Mouse (Mus musculus) stomach, postnatal 0 days (tissue): ENCODE results near the gene Syp. TPM values are rescaled to one million over a fixed set of nuclear protein-coding genes. Genes with fewer than 3 reads are reported as not detected.

Source experiments
- ATAC-seq: fragments of 200-750 bp; cut with Nextera tagmentation; 2 replicates; pipeline ENCODE4 v1.8.0; 2017; ENCODE audit not compliant: low FRiP score, low TSS enrichment
- DNase-seq: peaks from one replicate; pipeline ENCODE4 v3.0.0-alpha.2; 2016; ENCODE audit warnings: low spot score
- H3K27ac ChIP-seq: fragments of 300-500 bp; sonication (generic); replicated peaks from 2 replicates; pipeline ENCODE4 v1.5.1; 2014; ENCODE audit warnings: mild to moderate bottlenecking, control low read depth
- H3K27me3 ChIP-seq: fragments of 300-500 bp; sonication (generic); 2 replicates; pipeline ENCODE4 v1.6.1; 2014; ENCODE audit warnings: low read length; ENCODE audit not compliant: control insufficient read depth, insufficient read depth
- H3K36me3 ChIP-seq: fragments of 300-500 bp; sonication (generic); 2 replicates; pipeline ENCODE4 v1.6.1; 2014; ENCODE audit warnings: low read length, mixed read lengths; ENCODE audit not compliant: control insufficient read depth, insufficient read depth
- H3K4me1 ChIP-seq: fragments of 300-500 bp; sonication (generic); replicated peaks from 2 replicates; pipeline ENCODE4 v1.6.1; 2014; ENCODE audit warnings: antibody characterized with exemption; ENCODE audit not compliant: control insufficient read depth, insufficient read depth
- H3K4me2 ChIP-seq: fragments of 300-500 bp; sonication (generic); replicated peaks from 2 replicates; pipeline ENCODE4 v1.6.1; 2014; ENCODE audit warnings: low read depth, mild to moderate bottlenecking, control low read depth, moderate library complexity
- H3K4me3 ChIP-seq: fragments of 300-500 bp; sonication (generic); 2 replicates; pipeline ENCODE4 v1.5.1; 2014; ENCODE audit warnings: low read depth, low read length, control low read depth
- H3K9ac ChIP-seq: fragments of 300-500 bp; sonication (generic); 2 replicates; pipeline ENCODE4 v1.6.1; 2014; ENCODE audit warnings: mild to moderate bottlenecking, low read length, control low read depth, mixed read lengths
- H3K9me3 ChIP-seq: fragments of 300-500 bp; sonication (generic); 2 replicates; pipeline ENCODE4 v1.6.1; 2016; ENCODE audit warnings: low read length; ENCODE audit not compliant: control insufficient read depth
- CTCF ChIP-seq: IDR thresholded peaks from 2 replicates; pipeline ENCODE4 v1.5.1; 2016; ENCODE audit warnings: antibody characterized with exemption, low read depth, mild to moderate bottlenecking, moderate library complexity
- EP300 ChIP-seq: optimal IDR thresholded peaks from 2 replicates; pipeline ENCODE3; 2016; ENCODE audit warnings: antibody characterized with exemption
- WGBS: fragments of 180-500 bp; shearing (Covaris S2); extraction: QIAGEN DNeasy Blood & Tissue Kit; methylation state at CpG from one replicate; pipeline ENCODE4 v1.1.7; 2014; 5-methylcytosine and 5-hydroxymethylcytosine counted together
- polyA plus RNA-seq: library from polyadenylated mRNA; unstranded; fragments of >200 nt; fragmentation: Nextera tagmentation; extraction: Ambion mirVana; gene quantifications from 2 replicates; pipeline ENCODE4 v1.2.1, GENCODE M21; 2015

Syp gene
- polyA plus RNA-seq, 1 experiment from 2014 or later = 6.5 TPM

DNA sequence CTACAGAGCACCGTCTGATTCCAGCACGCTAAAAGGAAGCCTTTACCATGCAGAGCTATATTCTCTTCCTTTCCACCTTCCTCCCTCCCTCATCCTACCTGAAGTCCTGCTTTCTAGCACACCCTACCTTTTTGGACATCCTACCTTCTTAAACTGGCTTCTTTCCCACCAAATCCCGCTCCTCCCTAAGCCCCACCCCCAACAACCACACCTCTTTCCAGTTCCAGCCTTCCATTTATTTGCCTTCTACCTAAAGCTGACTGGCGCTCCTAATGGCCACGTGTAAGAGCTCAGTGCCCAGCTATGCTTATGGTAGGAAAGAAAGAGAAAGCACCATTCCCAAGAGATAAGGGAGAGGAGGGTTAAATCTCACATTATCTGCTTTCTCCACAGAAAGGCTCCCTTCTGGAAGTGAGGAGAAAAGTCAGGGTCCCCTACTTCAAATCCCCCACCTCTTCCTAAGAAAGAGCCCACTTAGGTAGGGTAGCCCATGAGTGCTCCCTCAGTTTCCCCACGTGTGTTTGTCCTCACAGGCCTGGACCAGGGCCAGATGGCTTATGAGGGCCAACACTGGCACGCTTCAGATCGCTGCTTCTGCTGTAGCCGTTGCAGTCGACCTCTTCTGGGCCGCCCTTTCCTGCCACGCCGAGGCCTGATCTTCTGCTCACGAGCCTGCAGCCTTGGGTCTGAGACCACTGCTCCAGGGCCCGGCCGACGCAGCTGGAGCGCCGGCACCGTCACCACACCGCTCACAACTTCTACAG is 27.6 kb downstream of the Syp start:
- H3K27me3 ChIP-seq = no peaks in the 10 kb centered on the region
- no peaks in the 10 kb centered on the region for H3K36me3 ChIP-seq
- H3K4me2 ChIP-seq = no peak overlapping the region
- WGBS = 61% methylated on average over 20 of the region's 21 CpGs
- no peak for ATAC-seq
- H3K4me3 ChIP-seq = no peak overlapping the region
- H3K9me3 ChIP-seq = no peaks in the 10 kb centered on the region
- no peak overlapping the region for H3K27ac ChIP-seq
- H3K4me1 ChIP-seq = no peaks in the 10 kb centered on the region
- DNase-seq = peak; percentile 36
- no peak overlapping the region for H3K9ac ChIP-seq
- TF ChIP-seq EP300 = no peak
- no peak for TF ChIP-seq CTCF

DNA sequence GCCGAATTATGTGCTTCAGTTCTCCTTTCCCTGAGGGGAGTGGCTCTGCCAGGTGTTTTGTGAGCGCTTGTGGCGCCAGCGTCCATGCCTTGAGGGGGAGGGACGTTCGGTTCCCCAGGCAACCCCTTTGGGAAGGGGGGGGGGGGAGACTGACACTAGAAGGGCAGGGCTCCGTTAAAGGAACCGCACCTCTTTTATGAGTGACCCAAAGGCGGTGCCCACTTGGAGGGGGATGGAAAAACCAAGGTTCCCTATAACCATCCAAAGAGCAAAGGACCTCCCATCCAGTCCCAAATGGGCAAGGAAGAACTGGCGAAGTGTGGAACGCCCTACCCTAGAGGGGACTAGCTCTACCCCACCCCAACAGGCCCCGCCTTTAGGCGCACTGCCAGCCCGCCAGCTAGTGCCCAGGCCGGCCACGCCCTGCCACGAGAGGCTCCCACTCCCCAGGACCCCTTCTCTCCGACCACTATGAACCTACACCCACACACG is 32.2 kb downstream of the Syp start:
- no peaks in the 10 kb centered on the region for H3K9me3 ChIP-seq
- peak overlapping the region; percentile 86 for H3K27ac ChIP-seq
- TF ChIP-seq EP300 (no peak), CTCF (no peak)
- DNase-seq = peak; percentile 83
- H3K9ac ChIP-seq = peak overlapping the region; percentile 60
- 11% methylated on average over 15 of the region's 19 CpGs for WGBS
- no peaks in the 10 kb centered on the region for H3K4me1 ChIP-seq
- no peaks in the 10 kb centered on the region for H3K27me3 ChIP-seq
- H3K4me2 ChIP-seq = peak overlapping the region; percentile 50
- no peaks in the 10 kb centered on the region for H3K36me3 ChIP-seq
- ATAC-seq = peak; percentile 74
- peak overlapping the region; percentile 55 for H3K4me3 ChIP-seq

DNA sequence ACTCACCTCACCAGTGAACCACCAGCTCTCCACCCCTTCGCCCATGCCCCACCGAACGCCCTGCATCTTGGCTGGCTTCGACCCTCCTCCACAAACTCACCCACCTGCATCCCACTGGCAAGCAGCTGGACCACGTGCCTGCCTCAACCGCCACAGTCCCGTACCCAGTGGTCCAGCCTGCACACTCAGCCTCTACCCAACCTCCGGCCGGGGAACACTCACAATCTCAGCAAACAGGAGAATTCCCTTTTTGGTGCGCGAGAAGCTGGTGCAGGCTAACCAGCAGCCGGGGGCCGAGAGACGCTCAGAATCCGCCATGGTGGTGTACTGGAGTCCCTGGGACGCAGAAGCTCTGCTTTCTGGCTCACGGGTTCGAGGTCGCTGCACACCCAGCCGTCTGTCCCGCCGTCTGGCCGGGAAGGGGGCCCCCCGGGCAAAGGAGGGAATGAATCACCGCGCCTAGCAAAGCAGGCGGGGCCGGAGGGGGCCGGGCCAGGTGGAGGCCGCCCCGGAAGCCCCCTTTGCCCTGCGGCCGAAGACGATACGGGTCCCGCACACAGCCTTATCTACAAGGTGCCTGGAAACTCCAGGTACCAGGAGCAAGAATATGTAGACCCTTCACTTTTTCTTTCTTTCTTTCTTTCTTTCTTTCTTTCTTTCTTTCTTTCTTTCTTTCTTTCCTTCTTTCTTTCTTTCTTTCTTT is 32.8 kb downstream of the Syp start, which contains the start of gene Plp2:
Gene Plp2, minus strand, starts transcription at position 470 of the 703 bp plus-strand sequence.
- peak; percentile 72 for DNase-seq
- WGBS = 14% methylated on average over 26 of the region's 36 CpGs
- Histone ChIP-seq H3K4me3 (peak within 1 kb of the TSS; percentile 55), H3K9me3 (no peaks in the 10 kb centered on the region), H3K4me2 (peak within 1 kb of the TSS; percentile 50), H3K27ac (peak within 1 kb of the TSS; percentile 86), H3K9ac (peak within 1 kb of the TSS; percentile 60), H3K27me3 (no peaks in the 10 kb centered on the region), H3K36me3 (no peaks in the 10 kb centered on the region), H3K4me1 (no peaks in the 10 kb centered on the region)
- peak; percentile 60 for ATAC-seq
- TF ChIP-seq CTCF = no peak
- TF ChIP-seq EP300 = no peak

DNA sequence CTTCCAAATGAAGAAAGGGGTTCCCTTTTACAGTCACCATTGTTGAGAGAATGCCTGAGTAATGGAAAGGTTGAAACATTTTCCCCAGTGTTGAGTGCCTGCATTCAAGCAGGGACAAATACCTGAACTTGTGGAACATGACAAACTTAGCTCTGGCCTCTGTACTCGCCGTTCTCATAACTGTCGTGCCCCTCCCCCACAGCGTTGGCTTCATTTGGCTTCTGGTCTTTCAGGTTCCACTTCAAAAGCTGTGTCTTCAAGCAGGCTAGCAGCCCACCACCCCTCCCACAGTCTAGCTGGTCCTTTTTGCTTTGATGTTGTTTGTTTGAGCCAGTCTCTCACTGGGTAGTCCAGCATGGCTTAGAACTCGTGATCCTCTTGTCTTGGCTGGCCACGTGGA is 34.5 kb downstream of the Syp start:
- no peak for TF ChIP-seq CTCF
- no peak for TF ChIP-seq EP300
- no peaks in the 10 kb centered on the region for H3K36me3 ChIP-seq
- DNase-seq (peak; percentile 22), ATAC-seq (no peak)
- H3K27me3 ChIP-seq = no peaks in the 10 kb centered on the region
- no peaks in the 10 kb centered on the region for H3K9me3 ChIP-seq
- H3K9ac ChIP-seq = no peak overlapping the region
- H3K4me1 ChIP-seq = no peaks in the 10 kb centered on the region
- H3K27ac ChIP-seq = no peak overlapping the region
- no peak overlapping the region for H3K4me3 ChIP-seq
- no peak overlapping the region for H3K4me2 ChIP-seq
- 36% methylated on average over 6 of the region's 6 CpGs for WGBS

DNA sequence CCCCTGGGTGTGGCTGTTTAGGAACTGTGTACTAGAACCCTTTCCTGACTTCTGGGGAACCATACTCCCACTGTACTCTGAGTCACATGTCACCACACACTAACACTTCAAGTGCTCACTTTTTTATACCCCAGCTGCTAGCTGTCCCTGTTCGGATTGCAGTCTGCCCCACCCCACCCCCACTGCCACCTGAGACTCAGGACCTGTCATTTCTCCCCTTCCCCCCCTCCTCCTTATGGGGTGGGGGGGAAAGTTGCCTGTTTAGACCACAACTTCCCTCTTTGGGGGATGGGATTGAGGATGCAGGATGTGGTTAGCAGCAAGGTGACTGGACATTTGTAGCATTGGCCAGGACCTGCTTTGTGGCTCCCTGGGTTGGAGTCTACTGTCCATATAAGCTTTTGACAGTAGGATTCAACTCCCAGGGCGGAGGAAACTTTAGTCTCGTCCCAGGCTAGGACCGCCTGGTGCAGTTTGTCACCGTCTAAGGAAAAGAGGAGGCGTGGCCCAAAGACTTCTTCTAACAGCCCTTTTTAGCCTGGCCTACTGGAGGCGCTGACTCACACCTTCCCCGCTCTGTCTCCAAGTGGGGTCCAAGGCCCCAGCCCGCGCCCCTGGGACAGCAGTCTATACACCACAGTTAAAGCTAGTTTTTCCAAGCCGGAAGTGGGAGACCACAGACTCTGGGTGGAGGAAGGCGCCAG is 35.5 kb downstream of the Syp start:
- Histone ChIP-seq H3K36me3 (no peaks in the 10 kb centered on the region), H3K4me1 (no peaks in the 10 kb centered on the region), H3K27me3 (no peaks in the 10 kb centered on the region), H3K9ac (0 out of 2 replicates have a peak overlapping the region, but pooled peaks have one; percentile 13), H3K4me3 (no peak overlapping the region; the same call in 1 of the 2 replicates), H3K27ac (peak overlapping the region; percentile 83), H3K4me2 (peak overlapping the region; percentile 49), H3K9me3 (no peaks in the 10 kb centered on the region)
- 17% methylated on average over 12 of the region's 12 CpGs for WGBS
- TF ChIP-seq EP300 = no peak
- peak; percentile 22; the same call in 1 of the 2 replicates for TF ChIP-seq CTCF
- ATAC-seq (peak; percentile 52), DNase-seq (peak; percentile 57)
